Mouse (Mus musculus): ENCODE data around the gene Cryba1.

- TF ChIP-seq CTCF (IDR thresholded peaks at IDR 0.05; ENCODE audit: low read depth) (no peak), EP300 (optimal IDR thresholded peaks at IDR 0.05) (no peak)
Observed at GRCm38 (mm10) chr11:77680018-77680417, 45.1 kb downstream of the Cryba1 start.
